Mouse (Mus musculus): ENCODE measurements around the gene Grb7.

Grb7 gene

GRCm38 (mm10) chr11:98445679-98446078 is 515 bp upstream of the Grb7 start:
- DNase-seq, result peak; percentile 77 to 84

- DNase-seq, result peak; percentile 89 to 94
Observed at GRCm38 (mm10) chr11:98446562-98447474, 624 bp downstream of the Grb7 start.

GRCm38 (mm10) chr11:98447475-98447834 is 1.3 kb downstream of the Grb7 start:
- no peak for DNase-seq

GRCm38 (mm10) chr11:98448191-98448790 is 2.1 kb downstream of the Grb7 start:
- DNase-seq, result peak; percentile 79 to 87

GRCm38 (mm10) chr11:98449419-98449818 is 3.2 kb downstream of the Grb7 start:
- peak; percentile 38 to 69 for DNase-seq

- peak; percentile 75 to 88 for DNase-seq
Observed at GRCm38 (mm10) chr11:98449921-98450771, 4.0 kb downstream of the Grb7 start.

- no peak for DNase-seq
Observed at GRCm38 (mm10) chr11:98455484-98455883, 9.3 kb downstream of the Grb7 start.

- peak in 1 of 2 experiments; percentile 30 for DNase-seq
Observed at GRCm38 (mm10) chr11:98456545-98456944, 10.4 kb downstream of the Grb7 start.

GRCm38 (mm10) chr11:98456945-98457344 is 10.8 kb downstream of the Grb7 start:
- DNase-seq, result peak in 1 of 2 experiments; percentile 41

- DNase-seq, result peak; percentile 92 to 93
Observed at GRCm38 (mm10) chr11:98457367-98458120, 11.3 kb downstream of the Grb7 start.

GRCm38 (mm10) chr11:98458121-98458990 is 12.2 kb downstream of the Grb7 start:
- DNase-seq, result no peak

GRCm38 (mm10) chr11:98459071-98459741 is 13.0 kb downstream of the Grb7 start:
- DNase-seq, result peak in 1 of 2 experiments; percentile 41

GRCm38 (mm10) chr11:98459860-98460259 is 13.7 kb downstream of the Grb7 start:
- peak in 1 of 2 experiments; percentile 22 for DNase-seq

- peak in 1 of 2 experiments; percentile 24 for DNase-seq
Observed at GRCm38 (mm10) chr11:98461109-98461720, 15.0 kb downstream of the Grb7 start.

- DNase-seq, result peak in 1 of 2 experiments; percentile 29
Observed at GRCm38 (mm10) chr11:98462255-98462654, 16.1 kb downstream of the Grb7 start.

GRCm38 (mm10) chr11:98463911-98464310 is 17.7 kb downstream of the Grb7 start:
- DNase-seq, result peak in 1 of 2 experiments; percentile 24

- DNase-seq, result peak in 1 of 2 experiments; percentile 9
Observed at GRCm38 (mm10) chr11:98464516-98464915, 18.3 kb downstream of the Grb7 start.

- DNase-seq, result peak in 1 of 2 experiments; percentile 27
Observed at GRCm38 (mm10) chr11:98469761-98470714, 23.8 kb downstream of the Grb7 start.

GRCm38 (mm10) chr11:98470795-98471194 is 24.6 kb downstream of the Grb7 start:
- no peak for DNase-seq

Measured in kidney, postnatal 25 days (tissue).